Mouse (Mus musculus): Measurements from ENCODE around the gene Ppp2r2c.

The Ppp2r2c gene

DNA sequence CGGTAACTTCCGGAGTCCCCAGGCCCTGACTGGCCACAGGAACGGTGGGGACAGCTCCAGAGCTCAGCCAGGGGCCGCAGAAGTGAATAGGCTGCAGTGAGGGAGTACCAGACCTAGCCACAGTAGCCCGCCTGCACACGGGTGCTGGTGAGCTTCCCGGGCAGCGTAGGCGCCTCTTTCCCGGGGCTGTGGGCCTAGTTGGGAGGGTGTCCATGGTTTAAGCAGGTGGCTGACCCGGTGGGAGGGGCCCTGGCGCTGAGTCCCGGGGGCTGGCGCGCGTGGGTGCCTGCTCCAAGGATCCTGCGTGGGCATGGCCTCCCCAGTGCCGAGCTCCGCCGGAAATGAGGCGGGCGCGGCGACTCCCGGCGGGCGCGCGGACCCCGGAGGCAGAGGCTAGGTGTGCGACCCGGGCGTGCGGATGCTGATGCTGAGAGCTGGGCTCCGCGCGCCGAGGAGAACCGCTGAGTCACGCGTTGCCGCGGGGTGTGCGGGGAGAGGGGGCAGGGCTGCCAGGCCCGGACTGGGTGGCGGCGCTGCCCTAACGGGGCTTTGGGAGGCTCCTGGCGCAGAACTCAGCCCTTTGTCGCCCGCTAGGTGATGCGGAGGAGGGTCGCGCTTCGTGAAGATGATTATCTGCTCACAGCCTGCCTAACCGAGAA, 1.4 kb downstream of the Ppp2r2c start:
- peak in 1 of 2 experiments; percentile 76 for DNase-seq (ENCODE audit: low spot score in 2 of 2)

DNA sequence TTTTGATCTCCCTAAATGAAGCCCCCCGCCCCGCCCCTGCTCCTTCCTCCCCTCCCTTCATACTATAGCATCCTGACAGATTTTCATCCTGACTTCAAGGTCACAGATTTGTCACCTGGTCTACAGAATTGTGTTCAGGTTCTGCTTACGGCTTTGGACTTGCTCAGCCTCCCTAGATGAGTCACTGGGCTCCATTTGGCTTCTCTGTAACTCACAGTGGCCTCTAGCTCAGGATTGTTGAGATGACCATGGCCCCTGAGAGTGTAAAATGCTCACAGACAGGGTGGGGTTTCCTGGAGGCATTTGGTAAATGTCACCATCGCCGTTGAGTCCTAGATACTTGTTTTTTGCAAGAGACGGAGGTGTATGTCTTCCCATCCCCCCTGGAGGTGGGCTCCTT, 2.6 kb downstream of the Ppp2r2c start:
- DNase-seq (ENCODE audit: low spot score in 2 of 2): no peak

DNA sequence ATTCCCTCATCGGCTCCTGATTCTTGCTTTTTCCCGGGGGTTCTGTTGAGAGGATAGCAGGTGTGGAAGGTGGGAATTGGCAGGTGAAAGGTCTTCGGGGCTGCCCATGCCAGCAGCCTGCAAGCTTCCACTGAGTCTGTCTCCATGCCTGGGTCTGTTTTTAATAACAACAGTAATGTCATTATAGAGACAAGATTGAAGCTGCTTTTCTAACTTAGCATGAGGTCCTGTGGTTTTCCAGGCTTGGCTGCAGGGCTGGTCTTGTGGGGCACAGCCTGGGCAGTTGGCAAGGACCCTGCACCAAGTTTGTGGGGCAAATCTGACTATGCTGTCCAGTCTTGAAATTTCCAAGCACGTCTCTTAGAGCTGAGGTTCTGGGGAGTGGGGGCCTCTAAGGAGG, 7.6 kb downstream of the Ppp2r2c start:
- DNase-seq (ENCODE audit: low spot score in 2 of 2): no peak

DNA sequence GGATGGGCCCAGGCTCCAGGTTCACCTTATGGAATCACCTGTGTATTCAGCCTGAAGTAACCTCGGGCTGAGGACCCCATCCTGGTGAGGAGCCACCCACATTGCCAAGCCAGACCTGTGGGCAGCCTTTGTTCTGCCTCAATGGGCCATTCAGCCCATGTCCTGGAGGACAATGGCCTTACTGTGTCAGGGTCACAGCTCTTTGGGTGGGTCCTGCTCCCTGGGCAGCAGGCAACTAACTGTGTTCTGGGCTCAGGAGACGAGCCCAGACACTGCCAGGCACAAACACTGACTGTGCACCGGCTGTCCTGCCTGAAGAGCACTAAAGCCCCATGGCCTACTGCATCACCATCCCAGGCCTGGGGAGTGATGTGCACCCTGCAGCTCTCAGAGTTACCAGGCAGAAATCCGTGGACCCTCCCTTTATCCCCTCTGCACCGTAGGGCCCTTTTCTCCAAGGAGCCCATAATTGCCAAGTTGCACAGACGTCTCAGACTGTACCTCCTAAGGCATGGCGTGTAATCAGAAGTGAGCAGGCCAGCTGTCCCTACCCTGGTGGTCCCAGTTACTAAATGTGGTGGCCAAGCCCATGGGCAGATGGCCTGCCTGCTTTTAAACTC, 8.6 kb downstream of the Ppp2r2c start:
- no peak for DNase-seq (ENCODE audit: low spot score in 2 of 2)

DNA sequence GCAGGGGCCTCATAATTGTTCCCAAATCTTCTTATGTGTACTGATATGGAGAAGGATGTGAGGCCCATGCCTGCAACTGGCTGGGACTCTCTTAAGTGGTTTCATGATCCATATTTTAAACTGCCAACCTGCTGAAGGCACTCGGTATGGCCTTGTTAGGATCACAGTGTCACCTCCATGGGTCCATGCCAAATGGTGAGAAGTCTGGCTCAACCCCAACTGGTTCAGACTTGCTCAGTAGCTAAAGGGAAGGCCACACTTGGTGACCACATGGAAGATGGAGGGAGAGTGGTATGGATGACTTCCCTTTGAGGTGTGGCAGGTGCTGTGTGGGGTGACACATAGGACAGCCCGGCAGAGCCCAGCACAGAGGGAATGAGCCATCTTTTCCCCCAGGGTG, 9.3 kb downstream of the Ppp2r2c start:
- DNase-seq (ENCODE audit: low spot score in 2 of 2): no peak

DNA sequence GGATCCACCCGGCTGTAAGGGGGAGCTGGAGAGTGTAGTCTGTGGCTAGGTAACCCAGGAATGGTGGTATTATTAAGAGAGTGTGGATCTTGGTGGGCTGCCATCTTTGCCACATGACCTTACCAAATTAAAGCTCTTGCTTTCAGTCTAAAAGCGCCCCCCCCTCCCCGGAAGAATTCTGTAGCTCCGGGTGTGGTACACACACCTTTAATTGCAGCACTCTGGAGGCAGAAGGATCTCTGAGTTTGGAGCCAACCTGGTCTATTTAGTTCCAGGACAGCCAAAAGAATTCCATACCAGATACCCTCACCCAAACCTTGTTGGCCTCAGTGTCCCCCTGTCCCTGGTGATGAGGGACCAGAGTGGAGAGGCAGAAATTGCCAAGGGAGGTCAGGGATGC, 10.5 kb downstream of the Ppp2r2c start:
- DNase-seq (ENCODE audit: low spot score in 2 of 2): no peak

DNA sequence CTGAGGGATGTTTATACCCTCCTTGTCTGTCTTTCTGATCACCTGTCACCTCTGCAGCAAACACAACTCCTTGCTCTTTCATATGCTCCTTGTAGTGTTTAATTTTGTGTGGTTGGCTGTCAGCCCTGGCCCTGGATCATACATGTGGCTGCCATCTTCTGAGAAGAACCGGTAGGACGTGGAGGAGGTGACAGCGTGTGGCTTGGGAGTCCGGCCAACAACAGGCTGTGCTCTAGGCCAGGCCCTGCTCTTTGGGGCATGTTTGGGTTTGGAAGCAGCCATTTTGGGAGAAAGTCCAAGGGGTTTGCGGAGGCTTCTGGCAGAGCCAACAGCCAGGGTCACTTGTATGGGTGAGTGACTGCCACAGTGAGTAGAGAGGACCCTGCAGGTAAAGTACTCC, 12.3 kb downstream of the Ppp2r2c start:
- no peak for DNase-seq (ENCODE audit: low spot score in 2 of 2)

DNA sequence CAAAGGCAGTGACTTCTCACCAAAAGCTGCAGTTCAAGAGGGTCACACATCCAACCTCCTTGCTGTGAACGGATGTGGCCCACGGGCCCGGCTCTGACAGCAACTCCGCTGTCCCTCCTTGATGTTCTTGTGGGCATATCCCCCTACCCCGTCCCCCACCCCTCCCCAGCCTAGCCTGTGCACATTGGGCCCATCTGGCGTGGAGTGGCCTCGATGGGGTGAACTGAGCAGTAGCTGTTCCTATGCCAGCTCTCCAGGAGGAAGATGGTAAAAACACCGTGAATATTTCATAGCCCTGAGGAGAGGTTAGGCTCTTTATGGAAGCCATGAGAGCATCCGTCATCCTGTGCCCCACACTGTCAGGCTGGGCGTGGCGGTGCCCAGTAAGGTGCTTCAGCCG, 15.2 kb downstream of the Ppp2r2c start:
- no peak for DNase-seq (ENCODE audit: low spot score in 2 of 2)

DNA sequence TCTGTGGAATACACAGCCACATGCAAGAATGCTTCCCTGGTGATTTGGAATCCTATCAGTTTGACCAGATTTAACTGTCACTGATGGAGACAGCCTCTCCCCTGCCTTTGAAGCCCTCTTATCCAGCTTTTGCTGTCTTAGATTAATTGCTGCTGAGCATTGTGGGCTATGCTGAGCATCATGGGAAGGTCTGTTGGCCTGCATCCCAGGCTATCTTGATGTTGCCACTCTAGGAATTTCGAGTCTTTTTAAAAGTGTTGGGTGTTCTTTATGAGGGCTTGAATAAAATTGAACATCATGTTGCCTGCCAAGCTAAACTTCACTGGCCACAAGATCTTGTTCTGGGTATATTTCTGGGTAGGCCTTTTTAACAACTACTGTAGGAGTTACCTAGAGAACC, 16.8 kb downstream of the Ppp2r2c start:
- no peak for DNase-seq (ENCODE audit: low spot score in 2 of 2)

DNA sequence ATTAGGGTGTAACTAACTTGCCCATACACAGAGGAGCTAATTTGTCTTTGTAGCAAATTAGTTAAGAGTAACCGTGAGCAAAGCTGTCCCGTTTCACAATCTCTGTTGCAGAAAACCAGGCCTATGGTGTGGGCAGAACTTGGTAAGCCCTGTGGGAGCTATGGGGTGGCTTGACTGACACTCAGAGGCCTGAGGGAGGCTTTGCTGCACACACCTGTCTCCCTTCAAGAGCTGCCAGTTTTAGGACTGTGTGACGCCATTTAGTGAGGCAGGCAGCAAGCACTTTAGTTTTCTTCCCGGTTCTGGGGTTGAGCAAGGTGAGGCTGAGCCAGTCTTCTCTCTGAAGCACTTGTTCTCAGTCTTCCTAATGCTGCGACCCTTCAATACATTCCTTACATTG, 17.3 kb downstream of the Ppp2r2c start:
- DNase-seq (ENCODE audit: low spot score in 2 of 2): no peak

DNA sequence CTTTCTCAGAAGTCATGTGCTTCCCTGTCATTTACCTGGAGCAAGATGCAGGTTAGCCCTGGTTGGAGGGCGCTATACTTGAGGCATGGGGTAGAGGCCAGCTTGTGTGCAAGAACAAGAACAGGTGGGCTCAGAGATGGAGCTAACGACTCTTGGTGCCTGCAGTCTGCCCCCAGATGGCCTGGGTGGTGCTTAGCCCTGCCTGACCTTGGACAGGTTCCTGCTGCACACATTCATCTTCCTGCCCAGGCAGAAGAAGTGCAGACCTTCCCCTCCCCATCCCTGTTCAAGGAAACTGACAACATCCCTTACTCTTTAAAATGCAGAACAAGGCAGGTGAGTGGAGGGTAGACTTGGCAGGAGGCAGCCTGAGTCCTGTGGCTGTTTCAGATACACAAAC, 18.0 kb downstream of the Ppp2r2c start:
- no peak for DNase-seq (ENCODE audit: low spot score in 2 of 2)

DNA sequence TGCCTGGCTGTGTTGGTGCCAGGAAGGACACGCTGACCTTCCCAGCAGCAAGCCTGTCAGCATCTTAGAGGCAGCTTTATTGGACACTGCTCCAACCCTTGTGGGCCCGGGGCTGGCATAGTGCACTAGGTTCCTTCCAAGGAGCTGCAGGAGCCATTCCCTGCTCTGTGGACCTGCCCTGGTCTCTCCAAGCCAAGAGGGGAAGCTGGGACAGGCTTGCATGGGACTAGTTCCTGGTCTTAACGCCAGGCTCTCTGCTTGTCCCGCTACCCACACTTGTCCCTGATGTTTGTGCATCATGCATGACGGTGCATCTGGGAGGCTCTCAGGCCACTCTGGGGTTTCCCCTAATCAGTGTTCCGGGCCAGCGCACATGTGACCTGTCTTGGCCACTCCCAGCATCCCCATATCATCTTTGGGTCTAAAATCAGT, 18.6 kb downstream of the Ppp2r2c start:
- DNase-seq (ENCODE audit: low spot score in 2 of 2): no peak

DNA sequence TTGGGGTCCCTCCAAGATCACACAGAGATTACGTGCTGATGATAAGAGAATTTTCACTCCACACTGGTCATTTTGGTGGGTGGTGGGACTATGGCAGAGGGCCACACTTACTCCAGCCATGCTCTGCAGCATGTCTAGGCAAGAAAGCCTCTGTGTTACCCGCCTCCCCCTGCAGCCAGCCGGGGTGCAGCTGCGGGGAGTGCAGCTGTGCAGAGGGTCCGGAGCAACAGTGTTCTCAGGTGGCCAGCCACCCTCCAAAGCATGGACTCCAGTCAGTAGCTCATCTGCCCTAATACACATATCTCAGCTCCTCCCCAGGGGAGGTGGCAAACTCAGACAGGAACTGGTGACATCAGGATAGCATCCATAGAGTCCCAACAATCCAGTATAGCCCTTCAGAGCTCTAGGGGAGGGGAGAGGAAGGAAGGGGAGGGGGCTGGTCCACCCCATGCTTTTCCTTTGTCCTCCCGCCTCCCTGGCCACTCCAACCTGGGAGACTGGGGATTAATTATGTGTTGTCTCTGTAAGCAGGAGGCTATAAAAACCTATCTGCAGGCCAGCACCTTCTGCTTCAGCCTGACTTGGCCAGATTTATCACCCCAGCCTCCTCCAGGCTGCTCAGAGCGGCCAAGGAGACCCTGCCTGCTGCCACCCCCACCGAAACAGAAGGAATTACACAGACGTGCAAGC, 19.1 kb downstream of the Ppp2r2c start:
- DNase-seq (ENCODE audit: low spot score in 2 of 2): no peak

DNA sequence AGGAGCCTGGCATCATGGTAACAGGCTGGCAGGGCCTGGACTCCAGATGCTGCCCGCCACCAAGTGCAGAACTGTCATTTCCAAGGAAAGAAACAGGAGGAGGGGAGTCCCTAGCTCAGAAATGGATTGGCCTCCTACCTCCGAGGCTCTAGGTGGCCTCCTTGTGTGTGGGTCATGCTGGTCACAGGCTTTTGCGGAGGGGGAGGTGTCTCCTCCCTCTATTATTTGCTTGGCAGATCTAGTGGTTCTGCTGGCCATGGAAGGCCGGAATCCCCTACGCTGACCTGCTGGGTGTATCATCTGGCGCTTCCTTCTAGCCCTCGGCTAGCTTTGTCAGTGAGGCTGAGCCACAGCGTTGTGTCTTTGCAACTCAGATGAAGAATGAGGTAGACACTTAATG, 20.2 kb downstream of the Ppp2r2c start:
- no peak for DNase-seq (ENCODE audit: low spot score in 2 of 2)

DNA sequence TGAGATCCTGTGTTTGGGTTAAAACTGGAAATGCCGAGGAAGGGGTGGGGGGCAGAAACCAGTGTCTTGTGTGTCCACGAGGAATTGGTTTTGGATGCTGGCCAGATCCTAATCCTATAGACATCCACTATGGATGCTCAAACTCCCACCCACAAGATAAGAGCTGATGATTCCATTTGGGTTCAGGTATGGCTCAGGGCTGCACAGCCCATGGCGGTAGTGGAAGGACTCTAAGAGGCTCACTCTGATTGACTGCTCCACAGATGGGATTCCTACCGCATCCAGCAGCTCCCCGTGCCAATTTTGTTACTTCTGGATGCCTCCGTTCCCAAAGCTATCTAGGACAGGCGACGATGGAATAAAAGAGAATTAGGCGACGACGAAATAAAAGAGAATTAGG, 20.6 kb downstream of the Ppp2r2c start:
- DNase-seq (ENCODE audit: low spot score in 2 of 2): no peak

DNA sequence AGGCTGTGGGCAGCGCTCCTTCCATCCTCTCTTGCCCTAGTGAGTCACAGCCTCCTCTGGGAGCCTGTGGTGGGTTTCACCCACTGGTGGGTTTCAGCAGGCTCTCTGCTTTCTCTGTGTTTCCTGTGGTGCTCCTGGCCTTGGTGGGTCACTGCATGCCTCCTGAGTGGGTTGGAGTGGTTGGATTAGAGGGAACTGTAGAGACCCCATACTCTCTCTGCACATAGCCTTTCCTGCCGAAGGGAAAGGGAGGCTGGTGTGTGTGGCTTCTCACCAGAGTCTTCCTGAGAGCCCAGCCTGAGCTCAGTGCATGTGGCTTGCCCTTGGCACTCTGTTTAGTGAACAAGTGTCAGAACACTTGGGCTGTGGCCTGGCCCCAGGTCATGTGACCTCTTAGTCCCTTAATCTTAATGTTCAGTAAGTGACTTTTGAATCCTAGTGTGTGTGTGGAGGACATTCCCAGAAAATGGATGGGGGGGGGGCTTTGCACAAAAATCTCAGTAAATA, 21.1 kb downstream of the Ppp2r2c start:
- DNase-seq (ENCODE audit: low spot score in 2 of 2): no peak

DNA sequence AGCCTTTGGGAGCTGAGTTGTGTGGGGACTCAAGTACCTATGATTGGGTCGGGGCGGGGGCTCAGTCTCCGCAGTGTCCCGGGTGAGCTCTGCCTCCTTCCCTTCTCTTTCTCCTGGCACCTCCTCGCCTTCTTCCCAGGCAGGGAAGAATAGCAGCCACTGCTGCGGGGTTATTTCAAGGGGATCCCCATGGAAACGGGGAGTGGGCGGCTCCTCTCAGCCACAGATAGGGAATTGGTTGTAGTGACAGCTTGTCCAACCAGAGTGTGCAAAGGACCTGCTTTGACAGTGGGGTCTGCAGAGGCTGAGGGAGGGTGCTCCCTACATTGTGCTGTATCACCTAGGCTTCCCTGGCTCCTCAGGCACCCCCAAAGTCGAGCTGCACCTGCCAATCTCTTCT, 22.5 kb downstream of the Ppp2r2c start:
- peak; percentile 82 to 83 for DNase-seq (ENCODE audit: low spot score in 2 of 2)

DNA sequence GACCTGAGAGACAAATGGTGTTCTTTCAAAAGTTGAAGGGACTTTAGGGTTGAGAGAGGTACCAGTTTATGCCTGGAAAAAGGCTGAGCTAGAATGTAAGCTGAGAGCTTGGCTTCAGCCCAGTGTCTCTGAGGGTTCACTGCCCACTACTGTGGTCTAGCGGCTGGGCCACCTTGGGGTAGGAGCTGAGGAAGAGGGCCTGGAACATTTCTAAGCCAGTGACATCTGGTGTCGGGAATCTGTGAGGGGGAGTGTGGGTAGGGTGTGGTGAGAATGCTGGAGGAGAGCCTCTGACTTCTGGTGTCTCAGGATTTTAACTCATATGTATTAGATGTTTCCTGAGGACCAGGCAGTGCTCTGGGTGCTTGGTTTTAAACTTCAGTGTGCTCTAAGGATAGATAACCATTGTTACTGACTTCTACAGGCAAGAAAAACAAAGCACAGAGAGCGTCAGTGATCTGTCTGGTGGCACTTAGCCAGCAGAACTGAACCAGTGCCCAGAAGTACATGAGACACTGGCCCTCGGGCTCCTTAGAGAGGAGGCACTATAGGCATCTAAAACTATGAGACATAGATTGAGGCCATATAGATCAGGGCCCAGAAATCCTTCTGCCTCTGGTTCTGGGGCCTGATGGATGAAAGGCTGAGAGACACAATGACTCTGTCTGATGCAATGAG, 23.6 kb downstream of the Ppp2r2c start:
- DNase-seq (ENCODE audit: low spot score in 2 of 2): no peak

DNA sequence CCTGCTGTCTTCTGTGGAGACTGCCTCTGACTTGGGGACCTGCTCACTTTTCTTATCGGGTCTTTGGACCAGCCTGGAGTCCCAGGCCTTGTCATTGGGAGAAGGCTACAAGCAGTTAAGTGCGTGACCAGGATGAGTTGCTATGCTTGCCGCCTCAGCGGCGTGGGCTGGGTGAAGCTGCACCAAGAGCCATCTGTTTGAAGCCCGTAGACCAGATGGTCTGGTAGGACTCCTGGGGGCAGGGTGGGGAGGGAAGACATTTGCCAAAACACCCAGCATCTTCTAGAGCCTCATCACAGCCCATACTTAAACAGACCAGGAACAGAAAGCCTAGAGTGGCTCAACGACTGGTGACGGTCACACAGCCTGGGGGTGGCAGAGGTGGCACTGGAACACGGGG, 24.9 kb downstream of the Ppp2r2c start:
- peak in 1 of 2 experiments; percentile 86 for DNase-seq (ENCODE audit: low spot score in 2 of 2)

DNA sequence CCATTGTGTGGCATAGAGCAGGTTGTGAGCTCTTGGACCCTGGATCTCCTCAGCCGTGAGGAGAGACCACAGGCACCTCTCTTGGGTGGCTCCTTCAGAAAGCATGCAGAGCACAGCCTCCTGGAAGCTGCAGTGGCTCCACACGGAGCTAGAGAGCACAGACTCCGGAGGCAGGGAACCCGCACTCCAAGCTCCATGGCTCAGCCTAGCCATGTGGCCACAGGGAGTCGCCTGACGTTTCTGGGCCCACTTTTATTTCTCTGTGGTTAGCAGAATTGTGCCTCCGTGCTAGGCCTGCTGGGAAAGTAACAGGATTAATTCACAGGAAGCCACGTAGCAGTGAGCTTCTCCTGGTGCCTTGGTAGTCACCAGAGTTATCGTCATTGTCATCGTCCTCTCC, 25.8 kb downstream of the Ppp2r2c start:
- DNase-seq (ENCODE audit: low spot score in 2 of 2): no peak

DNA sequence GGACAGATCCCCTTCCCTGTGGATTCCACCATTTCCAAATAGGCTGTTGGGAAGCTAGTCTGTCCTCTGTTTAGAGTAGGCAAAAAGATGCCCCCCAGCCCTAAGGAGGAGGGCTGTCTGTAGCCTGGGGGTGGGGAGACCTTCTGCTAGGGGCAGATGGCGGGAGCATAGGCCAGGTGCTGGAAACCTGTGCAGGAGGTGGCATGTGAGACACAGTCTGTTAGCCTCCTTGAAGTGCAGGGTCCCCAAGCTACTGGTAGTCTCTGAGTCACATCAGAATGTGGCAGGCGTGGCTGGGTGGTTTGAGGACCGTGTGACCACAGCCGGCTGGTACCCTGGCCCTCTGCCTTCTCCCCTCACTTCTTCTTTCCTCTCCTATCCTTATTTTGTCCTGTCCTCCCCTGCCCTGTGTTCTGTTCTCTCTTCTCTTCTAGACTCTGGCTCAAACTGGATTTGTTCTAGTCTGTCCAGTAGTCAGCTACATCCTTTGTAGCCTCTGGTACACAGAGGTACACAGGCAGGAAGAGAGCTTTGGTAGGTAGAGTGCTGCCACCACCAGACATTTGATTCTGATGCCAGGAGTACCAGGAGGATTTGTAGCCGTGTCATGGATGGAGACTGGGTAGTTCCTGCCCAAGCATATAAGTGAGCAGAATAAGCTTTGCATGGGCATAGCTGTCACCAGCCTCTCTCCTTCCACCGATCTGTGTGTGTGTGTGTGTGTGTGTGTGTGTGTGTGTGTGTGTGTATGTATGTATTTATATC, 26.5 kb downstream of the Ppp2r2c start:
- DNase-seq (ENCODE audit: low spot score in 2 of 2): no peak

Measured in left cerebral cortex, adult 9 months (tissue).